Mouse (Mus musculus) embryonic facial prominence, embryonic 13.5 days (tissue): ENCODE measurements around the gene Mtr. TPM values are rescaled to one million over a fixed set of nuclear protein-coding genes. Genes with fewer than 3 reads are reported as not detected.

Source experiments
- ATAC-seq: fragments of 200-750 bp; cut with Nextera tagmentation; 2 replicates; pipeline ENCODE4 v1.8.0; 2017; ENCODE audit warnings: low read depth; ENCODE audit not compliant: insufficient number of reproducible peaks, insufficient read depth, low FRiP score, low TSS enrichment
- H3K27ac ChIP-seq: fragments of 300-500 bp; sonication (generic); 2 replicates; pipeline ENCODE4 v1.5.1; 2015; ENCODE audit warnings: moderate library complexity, mild to moderate bottlenecking, inconsistent platforms
- H3K27me3 ChIP-seq: fragments of 300-500 bp; sonication (generic); 2 replicates; pipeline ENCODE4 v1.6.1; 2015; ENCODE audit warnings: mild to moderate bottlenecking, inconsistent platforms
- H3K36me3 ChIP-seq: fragments of 300-500 bp; sonication (generic); 2 replicates; pipeline ENCODE4 v1.6.1; 2015; ENCODE audit warnings: mild to moderate bottlenecking, inconsistent platforms
- H3K4me1 ChIP-seq: fragments of 300-500 bp; sonication (generic); 2 replicates; pipeline ENCODE4 v1.6.1; 2015; ENCODE audit warnings: inconsistent platforms
- H3K4me2 ChIP-seq: fragments of 300-500 bp; sonication (generic); 2 replicates; pipeline ENCODE4 v1.6.1; 2015; ENCODE audit warnings: moderate library complexity, mild to moderate bottlenecking, inconsistent platforms
- H3K4me3 ChIP-seq: fragments of 300-500 bp; sonication (generic); 2 replicates; pipeline ENCODE4 v1.5.1; 2015; ENCODE audit warnings: mild to moderate bottlenecking, inconsistent platforms
- H3K9ac ChIP-seq: fragments of 300-500 bp; sonication (generic); 2 replicates; pipeline ENCODE4 v1.6.1; 2015; ENCODE audit warnings: mild to moderate bottlenecking, inconsistent platforms
- H3K9me3 ChIP-seq: fragments of 300-500 bp; sonication (generic); 2 replicates; pipeline ENCODE4 v1.6.1; 2016; ENCODE audit warnings: inconsistent platforms
- whole genome bisulfite sequencing: fragments of 180-500 bp; shearing (Covaris S2); methylation state at CpG from one replicate; pipeline ENCODE4 v1.1.7; 2015; ENCODE audit warnings: mixed read lengths; 5-methylcytosine and 5-hydroxymethylcytosine counted together
- polyA plus RNA-seq: library from polyadenylated mRNA; unstranded; fragments of >200 nt; fragmentation: Nextera tagmentation; extraction: Ambion mirVana; gene quantifications from 2 replicates; pipeline ENCODE4 v1.2.1, GENCODE M21; 2015

Mtr gene
- polyA plus RNA-seq, 1 experiment from 2014 or later: 15.5 TPM

- H3K4me3 ChIP-seq: no peak overlapping the region
- H3K4me1 ChIP-seq: no peaks in the 10 kb centered on the region
- WGBS: 53% methylated on average over 3 of the region's 3 CpGs
- no peak for ATAC-seq
- H3K36me3 ChIP-seq: no peaks in the 10 kb centered on the region
- no peak overlapping the region for H3K27ac ChIP-seq
- no peaks in the 10 kb centered on the region for H3K9me3 ChIP-seq
- no peak overlapping the region for H3K9ac ChIP-seq
- H3K4me2 ChIP-seq: no peak overlapping the region
- no peaks in the 10 kb centered on the region for H3K27me3 ChIP-seq
Measured at GRCm38 (mm10) chr13:12272953-12273352, 15.0 kb upstream of the Mtr start.

GRCm38 (mm10) chr13:12267971-12268370 is 10.1 kb upstream of the Mtr start:
- WGBS: 91% methylated on average over 3 of the region's 3 CpGs
- ATAC-seq: no peak
- Histone ChIP-seq H3K4me2 (no peak overlapping the region), H3K4me3 (no peak overlapping the region), H3K4me1 (no peaks in the 10 kb centered on the region), H3K36me3 (no peaks in the 10 kb centered on the region), H3K27ac (no peak overlapping the region), H3K9me3 (no peaks in the 10 kb centered on the region), H3K9ac (no peak overlapping the region), H3K27me3 (no peaks in the 10 kb centered on the region)

GRCm38 (mm10) chr13:12267097-12267496 is 9.2 kb upstream of the Mtr start:
- Histone ChIP-seq H3K9me3 (no peaks in the 10 kb centered on the region), H3K27ac (no peak overlapping the region), H3K36me3 (no peaks in the 10 kb centered on the region), H3K4me3 (no peak overlapping the region), H3K9ac (no peak overlapping the region), H3K4me1 (no peaks in the 10 kb centered on the region), H3K4me2 (no peak overlapping the region), H3K27me3 (no peaks in the 10 kb centered on the region)
- ATAC-seq: no peak
- WGBS: 48% methylated on average over 3 of the region's 3 CpGs

GRCm38 (mm10) chr13:12263996-12264395 is 6.1 kb upstream of the Mtr start:
- Histone ChIP-seq H3K9me3 (no peaks in the 10 kb centered on the region), H3K4me1 (no peaks in the 10 kb centered on the region), H3K36me3 (no peaks in the 10 kb centered on the region), H3K4me2 (no peak overlapping the region), H3K9ac (no peak overlapping the region), H3K4me3 (no peak overlapping the region), H3K27ac (no peak overlapping the region), H3K27me3 (no peaks in the 10 kb centered on the region)
- 75% methylated on average over 6 of the region's 6 CpGs for WGBS
- no peak for ATAC-seq

DNA sequence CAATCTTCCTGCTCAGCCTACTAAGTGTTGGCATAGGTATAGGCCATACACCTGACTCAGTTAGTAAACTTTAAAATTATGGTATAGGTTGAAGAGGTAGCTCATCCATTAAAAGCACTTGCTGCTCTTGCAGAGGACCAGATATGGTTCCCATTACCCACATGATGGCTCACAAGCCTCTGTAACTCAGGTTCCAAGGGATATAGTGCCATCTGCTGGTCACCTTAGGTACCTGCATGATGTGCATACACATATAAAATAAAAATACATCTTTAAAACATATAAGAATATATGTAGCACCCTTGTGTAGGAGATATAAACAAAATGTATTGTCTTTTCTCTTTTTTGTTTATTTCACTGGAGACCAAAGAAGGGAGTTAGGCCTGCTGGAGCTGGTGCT is 3.6 kb upstream of the Mtr start:
- Histone ChIP-seq H3K4me2 (no peak overlapping the region), H3K27me3 (no peaks in the 10 kb centered on the region), H3K9me3 (no peaks in the 10 kb centered on the region), H3K36me3 (no peaks in the 10 kb centered on the region), H3K4me1 (peaks cover 5% of the 10 kb centered on the region), H3K27ac (no peak overlapping the region), H3K9ac (no peak overlapping the region), H3K4me3 (no peak overlapping the region)
- ATAC-seq: no peak

GRCm38 (mm10) chr13:12256871-12257390 is 982 bp downstream of the Mtr start:
- Histone ChIP-seq H3K36me3 (0 out of 2 replicates have a peak, but pooled peaks cover 4% of the 10 kb centered on the region), H3K9ac (peak overlapping the region; percentile 84), H3K4me2 (peak overlapping the region; percentile 70), H3K4me3 (peak overlapping the region; percentile 80), H3K27me3 (no peaks in the 10 kb centered on the region), H3K4me1 (peaks cover 16% of the 10 kb centered on the region), H3K9me3 (no peaks in the 10 kb centered on the region), H3K27ac (peak overlapping the region; percentile 92)
- ATAC-seq: no peak
- 12% methylated on average over 10 of the region's 10 CpGs for WGBS

DNA sequence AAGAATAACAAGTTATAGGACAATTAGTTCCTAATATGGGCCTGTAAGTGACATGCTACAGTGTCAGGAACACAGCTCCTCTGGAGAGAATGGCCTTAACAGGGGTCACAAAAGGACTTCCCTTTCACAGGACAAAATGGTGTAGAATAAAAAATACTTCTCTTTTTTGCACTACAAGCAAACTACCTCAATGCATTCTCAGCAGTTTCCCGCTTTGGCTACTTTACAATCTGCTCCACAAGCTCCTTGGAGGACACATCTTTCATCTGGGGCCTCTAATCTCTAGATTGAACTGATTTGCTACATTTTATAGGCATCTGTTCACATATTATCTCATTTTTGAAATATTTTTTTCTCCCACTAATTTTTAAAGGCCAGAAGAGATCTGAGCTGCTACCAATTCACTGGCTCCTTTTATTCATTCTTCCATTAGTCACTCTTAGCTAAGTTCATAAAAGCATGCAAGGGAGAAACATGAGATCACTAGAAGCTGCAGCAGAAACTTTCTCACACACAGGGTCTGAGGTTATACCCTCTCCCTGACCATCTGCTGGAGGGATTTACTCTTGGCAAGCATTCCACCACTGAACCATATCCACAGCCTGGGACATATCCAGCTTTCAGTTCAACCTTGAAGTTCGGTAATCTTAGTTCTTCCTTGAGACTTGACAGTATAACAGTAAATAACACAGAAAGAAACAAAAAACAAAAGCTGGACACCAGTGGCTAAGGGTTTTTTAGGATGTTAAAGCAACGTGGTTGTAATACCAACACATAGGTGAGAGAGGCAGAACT is 1.8 kb downstream of the Mtr start:
- Histone ChIP-seq H3K9ac (peak overlapping the region; percentile 84), H3K4me2 (peak overlapping the region; percentile 70), H3K36me3 (0 out of 2 replicates have a peak, but pooled peaks cover 4% of the 10 kb centered on the region), H3K9me3 (no peaks in the 10 kb centered on the region), H3K4me1 (peaks cover 16% of the 10 kb centered on the region), H3K27me3 (no peaks in the 10 kb centered on the region), H3K27ac (no peak overlapping the region), H3K4me3 (peak overlapping the region; percentile 80)
- ATAC-seq: no peak
- WGBS: 66% methylated on average over 3 of the region's 3 CpGs

GRCm38 (mm10) chr13:12250496-12250895 is 7.4 kb downstream of the Mtr start:
- Histone ChIP-seq H3K27ac (no peak overlapping the region), H3K4me3 (no peak overlapping the region), H3K9me3 (no peaks in the 10 kb centered on the region), H3K27me3 (no peaks in the 10 kb centered on the region), H3K4me1 (peaks cover under 1% of the 10 kb centered on the region; the same call in 1 of the 2 replicates), H3K4me2 (no peak overlapping the region), H3K9ac (no peak overlapping the region), H3K36me3 (peaks cover 44% of the 10 kb centered on the region)
- WGBS: 98% methylated on average over 3 of the region's 3 CpGs
- no peak for ATAC-seq

DNA sequence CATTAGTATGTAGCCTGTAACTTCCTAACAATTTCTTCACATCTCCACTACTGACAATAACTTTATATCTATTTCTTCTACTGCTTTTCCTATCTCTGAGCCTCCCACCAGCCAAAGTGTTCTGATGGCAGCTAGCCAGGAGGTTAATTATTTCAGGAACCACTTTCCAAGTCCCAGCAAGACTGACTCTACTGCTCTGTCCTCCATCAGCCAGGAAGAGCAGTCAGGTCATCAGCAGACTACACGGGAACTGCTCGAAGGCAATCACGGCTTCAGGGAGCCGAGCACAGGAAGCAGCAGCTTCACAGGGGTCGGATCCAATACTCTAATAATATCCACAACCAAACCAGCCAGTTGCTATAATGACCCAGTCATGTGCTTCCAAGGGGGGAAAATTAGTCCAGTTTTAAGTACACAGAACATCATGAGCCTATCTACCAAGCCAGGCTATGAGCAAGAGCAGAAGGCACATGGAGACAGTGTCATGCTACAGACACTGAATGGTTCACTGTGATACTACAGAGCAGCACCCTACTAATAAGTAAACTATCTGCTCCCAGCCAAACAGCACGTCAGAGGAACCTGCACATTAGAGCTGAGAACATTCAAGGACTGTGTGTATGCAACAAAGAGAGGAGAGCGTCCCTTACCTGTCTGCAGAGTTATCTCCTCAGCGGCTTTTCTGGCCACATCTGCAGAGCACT is 8.6 kb downstream of the Mtr start:
- no peaks in the 10 kb centered on the region for H3K4me1 ChIP-seq
- H3K27ac ChIP-seq: no peak overlapping the region
- H3K9ac ChIP-seq: no peak overlapping the region
- H3K9me3 ChIP-seq: no peaks in the 10 kb centered on the region
- peaks cover 52% of the 10 kb centered on the region for H3K36me3 ChIP-seq
- 86% methylated on average over 8 of the region's 8 CpGs for WGBS
- no peak overlapping the region for H3K4me3 ChIP-seq
- no peak for ATAC-seq
- H3K4me2 ChIP-seq: no peak overlapping the region
- H3K27me3 ChIP-seq: no peaks in the 10 kb centered on the region

DNA sequence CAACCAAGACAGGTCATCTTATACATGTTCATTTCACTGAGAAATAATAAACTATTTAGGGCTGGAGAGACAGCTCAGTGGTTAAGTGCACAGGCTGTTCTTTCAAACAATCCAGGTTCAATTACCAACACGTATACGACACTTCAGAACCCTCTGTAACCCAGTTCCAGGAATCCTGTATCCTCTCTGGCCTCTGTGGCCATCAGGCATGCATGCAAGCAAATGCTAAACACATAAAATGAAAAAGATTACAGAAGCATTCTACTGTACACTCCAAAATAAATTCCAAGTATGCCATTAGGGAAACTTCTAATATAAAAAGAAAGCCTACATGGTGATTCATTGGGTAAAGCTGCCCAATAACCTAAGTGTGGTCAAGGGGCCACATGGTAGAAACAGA is 12.0 kb downstream of the Mtr start:
- no peaks in the 10 kb centered on the region for H3K4me1 ChIP-seq
- no peak for ATAC-seq
- peaks cover 82% of the 10 kb centered on the region for H3K36me3 ChIP-seq
- no peak overlapping the region for H3K4me3 ChIP-seq
- no peaks in the 10 kb centered on the region for H3K9me3 ChIP-seq
- 94% methylated on average over 2 of the region's 2 CpGs for WGBS
- no peak overlapping the region for H3K9ac ChIP-seq
- H3K27ac ChIP-seq: no peak overlapping the region
- no peaks in the 10 kb centered on the region for H3K27me3 ChIP-seq
- H3K4me2 ChIP-seq: no peak overlapping the region

GRCm38 (mm10) chr13:12243991-12244390 is 13.9 kb downstream of the Mtr start:
- Histone ChIP-seq H3K36me3 (peaks cover 82% of the 10 kb centered on the region), H3K9me3 (no peaks in the 10 kb centered on the region), H3K9ac (no peak overlapping the region), H3K4me3 (no peak overlapping the region), H3K27me3 (no peaks in the 10 kb centered on the region), H3K27ac (no peak overlapping the region), H3K4me2 (no peak overlapping the region), H3K4me1 (no peaks in the 10 kb centered on the region)
- no peak for ATAC-seq
- 83% methylated on average over 4 of the region's 4 CpGs for WGBS

DNA sequence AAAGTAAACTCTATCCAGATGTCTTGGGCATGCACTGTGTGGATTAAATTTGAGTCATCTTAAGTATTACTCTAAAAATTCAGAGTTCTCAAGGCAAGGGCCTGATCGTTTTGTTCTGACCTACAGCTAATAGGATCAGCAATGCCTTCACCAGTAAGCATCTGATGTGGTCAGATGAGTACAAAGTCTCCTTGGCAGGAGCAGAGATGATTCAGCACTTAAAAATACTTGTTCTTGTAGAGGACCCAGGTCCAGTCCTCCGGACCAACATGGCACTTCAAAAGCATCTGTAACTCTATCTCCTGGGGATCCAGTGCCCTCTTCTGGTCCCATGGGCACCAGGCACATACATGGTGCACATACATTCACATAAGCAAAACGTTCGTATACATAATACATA is 25.8 kb downstream of the Mtr start:
- H3K4me1 ChIP-seq: no peaks in the 10 kb centered on the region
- no peaks in the 10 kb centered on the region for H3K27me3 ChIP-seq
- H3K4me2 ChIP-seq: no peak overlapping the region
- ATAC-seq: no peak
- no peaks in the 10 kb centered on the region for H3K9me3 ChIP-seq
- no peak overlapping the region for H3K4me3 ChIP-seq
- H3K36me3 ChIP-seq: peaks cover 84% of the 10 kb centered on the region
- 78% methylated on average over 4 of the region's 4 CpGs for WGBS
- H3K9ac ChIP-seq: no peak overlapping the region
- H3K27ac ChIP-seq: no peak overlapping the region
